Mouse (Mus musculus) intestine, embryonic 16.5 days (tissue): Measurements from ENCODE around the gene Il17rb. TPM values are rescaled to one million over a fixed set of nuclear protein-coding genes. Genes with fewer than 3 reads are reported as not detected.

Experiments used
- microRNA-seq: library from miRNA; unstranded; fragments of <30 nt; microRNA quantifications from one replicate; pipeline ENCODE4, GENCODE M21; 2016
- polyA plus RNA-seq: library from polyadenylated mRNA; unstranded; fragments of >200 nt; fragmentation: Nextera tagmentation; extraction: Ambion mirVana; gene quantifications from 2 replicates; pipeline ENCODE4 v1.2.1, GENCODE M21; 2015

Gene Il17rb
- polyA plus RNA-seq, 1 experiment from 2014 or later: 0.77 TPM

Small RNA genes within 50 kb of the gene (microRNA-seq; reads per million reads assigned to microRNA genes)
- gene Mir6947: not detected

Other genes with a start within 250 kb of the Il17rb start
- gene Selenok, start 40.6 kb downstream of the Il17rb start, polyA plus RNA-seq: 239 and 255 TPM in 2 replicates
- 52.3 and 56.1 TPM in 2 replicates for gene Actr8, start 30.6 kb downstream of the Il17rb start, polyA plus RNA-seq
- 2.1 TPM in 2 replicates for gene Chdh, start 127 bp upstream of the Il17rb start, polyA plus RNA-seq